Mouse (Mus musculus) gastrocnemius, postnatal 25 days (tissue): Measurements from ENCODE around the gene Rtf2. TPM values are rescaled to one million over a fixed set of nuclear protein-coding genes. Genes with fewer than 3 reads are reported as not detected.

Experiments used
- DNase-seq: peaks from one replicate; pipeline ENCODE4 v3.0.0; 2022
- total RNA-seq, 2 experiments: library from RNA; stranded (reverse); gene quantifications; 1 replicate in 1 of 2; 2 replicates in 1 of 2; pipeline ENCODE4 v1.2.3; 2021

Gene Rtf2
- total RNA-seq, 2 experiments from 2014 or later = 28.4 to 29.4 TPM

GRCm38 (mm10) chr2:172483766-172484413, 43.5 kb downstream of the Rtf2 start:
- DNase-seq = no peak

GRCm38 (mm10) chr2:172484696-172485370, 44.5 kb downstream of the Rtf2 start:
- no peak for DNase-seq

- DNase-seq = no peak
These were observed 56.5 kb downstream of the Rtf2 start for GRCm38 (mm10) chr2:172496736-172497345.

GRCm38 (mm10) chr2:172498823-172499222, 58.5 kb downstream of the Rtf2 start:
- no peak for DNase-seq

- no peak for DNase-seq
These were observed 60.5 kb downstream of the Rtf2 start for GRCm38 (mm10) chr2:172500752-172501316.

GRCm38 (mm10) chr2:172501341-172501740, 61.0 kb downstream of the Rtf2 start:
- no peak for DNase-seq

GRCm38 (mm10) chr2:172502168-172502567, 61.8 kb downstream of the Rtf2 start:
- no peak for DNase-seq

- no peak for DNase-seq
These were observed 65.8 kb downstream of the Rtf2 start for GRCm38 (mm10) chr2:172506121-172506520.

GRCm38 (mm10) chr2:172510056-172510712, 69.8 kb downstream of the Rtf2 start:
- DNase-seq = no peak

GRCm38 (mm10) chr2:172510899-172511298, 70.5 kb downstream of the Rtf2 start:
- no peak for DNase-seq

- no peak for DNase-seq
These were observed 76.1 kb downstream of the Rtf2 start for GRCm38 (mm10) chr2:172516407-172516992.

Other genes with a start within 250 kb of the Rtf2 start
- gene Mc3r, start 192.1 kb upstream of the Rtf2 start, total RNA-seq = not detected
- 1 to 10 TPM; 3.2 to 3.4 TPM for gene Fam210b, start 95.0 kb upstream of the Rtf2 start, total RNA-seq
- gene Aurka, start 70.0 kb upstream of the Rtf2 start, total RNA-seq = 1 to 10 TPM; 3.3 to 3.6 TPM
- gene Cstf1, start 69.9 kb upstream of the Rtf2 start, total RNA-seq = 10 to 100 TPM; 13.2 to 16.3 TPM
- gene Cass4, start 46.8 kb upstream of the Rtf2 start, total RNA-seq = under 1 TPM; 0.23 to 0.27 TPM
- not detected for gene Gcnt7, start 18.0 kb downstream of the Rtf2 start, total RNA-seq
- under 1 TPM; 0.40 to 0.56 TPM for gene Fam209, start 32.0 kb downstream of the Rtf2 start, total RNA-seq
- not detected for gene Tfap2c, start 109.0 kb downstream of the Rtf2 start, total RNA-seq